Mouse (Mus musculus): Measurements from ENCODE around the gene Nif3l1. TPM values are rescaled to one million over a fixed set of nuclear protein-coding genes. Genes with fewer than 3 reads are reported as not detected.

Gene Nif3l1
- polyA plus RNA-seq, 1 experiment from 2014 or later: 35.0 TPM

- peak within 1 kb of the TSS; percentile 99 for H3K27ac ChIP-seq (ENCODE audit: low read depth, low read length)
- H3K36me3 ChIP-seq (ENCODE audit: control insufficient read depth, insufficient read depth, low read length): peaks cover 16% of the 10 kb centered on the region
- WGBS (ENCODE audit: insufficient replicate concordance): under 1% methylated on average over 79 of the region's 79 CpGs
- H3K4me1 ChIP-seq (ENCODE audit: control insufficient read depth, insufficient read depth, low read length): peaks cover 5% of the 10 kb centered on the region; the same call in 1 of the 2 replicates
- no peaks in the 10 kb centered on the region for H3K27me3 ChIP-seq (ENCODE audit: control insufficient read depth, insufficient read depth, low read length)
- peak within 1 kb of the TSS; percentile 99 for H3K9ac ChIP-seq (ENCODE audit: low read depth, low read length)
- peak within 1 kb of the TSS; percentile 95 for H3K4me3 ChIP-seq (ENCODE audit: low read depth, low read length)
- no peaks in the 10 kb centered on the region for H3K9me3 ChIP-seq (replicated peaks; ENCODE audit: control insufficient read depth, low read length)
- H3K4me2 ChIP-seq: peak within 1 kb of the TSS; percentile 79
- peak; percentile 95 for ATAC-seq (replicated peaks; ENCODE audit: insufficient number of reproducible peaks, low FRiP score, low TSS enrichment)
These were observed 21.3 kb upstream of the Nif3l1 start, which contains the start of gene Clk1 for GRCm38 (mm10) chr1:58423371-58424248. Gene Clk1 (minus strand): TSS chr1:58424066.

GRCm38 (mm10) chr1:58424551-58424950 lies 20.4 kb upstream of the Nif3l1 start:
- Histone ChIP-seq H3K27ac (ENCODE audit: low read depth, low read length) (no peak overlapping the region), H3K9ac (ENCODE audit: low read depth, low read length) (no peak overlapping the region), H3K4me2 (0 out of 2 replicates have a peak overlapping the region, but pooled peaks have one; percentile 48), H3K27me3 (ENCODE audit: control insufficient read depth, insufficient read depth, low read length) (no peaks in the 10 kb centered on the region), H3K9me3 (replicated peaks; ENCODE audit: control insufficient read depth, low read length) (no peaks in the 10 kb centered on the region), H3K4me1 (ENCODE audit: control insufficient read depth, insufficient read depth, low read length) (peaks cover 5% of the 10 kb centered on the region; the same call in 1 of the 2 replicates), H3K36me3 (ENCODE audit: control insufficient read depth, insufficient read depth, low read length) (peaks cover 8% of the 10 kb centered on the region; the same call in 1 of the 2 replicates), H3K4me3 (ENCODE audit: low read depth, low read length) (no peak overlapping the region)
- 84% methylated on average over 3 of the region's 3 CpGs for WGBS (ENCODE audit: insufficient replicate concordance)
- 0 out of 2 replicates have a peak, but pooled peaks have one; percentile 2 for ATAC-seq (replicated peaks; ENCODE audit: insufficient number of reproducible peaks, low FRiP score, low TSS enrichment)

- peak overlapping the region; percentile 89 for H3K27ac ChIP-seq (ENCODE audit: low read depth, low read length)
- H3K4me3 ChIP-seq (ENCODE audit: low read depth, low read length): peak overlapping the region; percentile 77
- H3K9ac ChIP-seq (ENCODE audit: low read depth, low read length): peak overlapping the region; percentile 90
- no peaks in the 10 kb centered on the region for H3K9me3 ChIP-seq (replicated peaks; ENCODE audit: control insufficient read depth, low read length)
- H3K4me2 ChIP-seq: peak overlapping the region; percentile 80
- no peaks in the 10 kb centered on the region for H3K27me3 ChIP-seq (ENCODE audit: control insufficient read depth, insufficient read depth, low read length)
- peaks cover 7% of the 10 kb centered on the region for H3K4me1 ChIP-seq (ENCODE audit: control insufficient read depth, insufficient read depth, low read length)
- ATAC-seq (replicated peaks; ENCODE audit: insufficient number of reproducible peaks, low FRiP score, low TSS enrichment): no peak
- WGBS (ENCODE audit: insufficient replicate concordance): 10% methylated on average over 10 of the region's 10 CpGs
- H3K36me3 ChIP-seq (ENCODE audit: control insufficient read depth, insufficient read depth, low read length): peaks cover 3% of the 10 kb centered on the region
These were observed 260 bp upstream of the Nif3l1 start for GRCm38 (mm10) chr1:58444691-58445090.

- 13% methylated on average over 11 of the region's 11 CpGs for WGBS (ENCODE audit: insufficient replicate concordance)
- Histone ChIP-seq H3K4me2 (peak overlapping the region; percentile 80), H3K9me3 (replicated peaks; ENCODE audit: control insufficient read depth, low read length) (no peaks in the 10 kb centered on the region), H3K36me3 (ENCODE audit: control insufficient read depth, insufficient read depth, low read length) (no peaks in the 10 kb centered on the region; the same call in 1 of the 2 replicates), H3K9ac (ENCODE audit: low read depth, low read length) (peak overlapping the region; percentile 90), H3K4me1 (ENCODE audit: control insufficient read depth, insufficient read depth, low read length) (peaks cover 7% of the 10 kb centered on the region), H3K4me3 (ENCODE audit: low read depth, low read length) (peak overlapping the region; percentile 77), H3K27me3 (ENCODE audit: control insufficient read depth, insufficient read depth, low read length) (no peaks in the 10 kb centered on the region), H3K27ac (ENCODE audit: low read depth, low read length) (peak overlapping the region; percentile 89)
- no peak for ATAC-seq (replicated peaks; ENCODE audit: insufficient number of reproducible peaks, low FRiP score, low TSS enrichment)
These were observed 910 bp downstream of the Nif3l1 start for GRCm38 (mm10) chr1:58445861-58446260.

GRCm38 (mm10) chr1:58447766-58448165 lies 2.8 kb downstream of the Nif3l1 start:
- Histone ChIP-seq H3K27ac (ENCODE audit: low read depth, low read length) (no peak overlapping the region), H3K9ac (ENCODE audit: low read depth, low read length) (no peak overlapping the region), H3K27me3 (ENCODE audit: control insufficient read depth, insufficient read depth, low read length) (no peaks in the 10 kb centered on the region), H3K4me1 (ENCODE audit: control insufficient read depth, insufficient read depth, low read length) (peaks cover 7% of the 10 kb centered on the region), H3K4me2 (no peak overlapping the region), H3K4me3 (ENCODE audit: low read depth, low read length) (no peak overlapping the region), H3K9me3 (replicated peaks; ENCODE audit: control insufficient read depth, low read length) (no peaks in the 10 kb centered on the region), H3K36me3 (ENCODE audit: control insufficient read depth, insufficient read depth, low read length) (peaks cover 3% of the 10 kb centered on the region; the same call in 1 of the 2 replicates)
- ATAC-seq (replicated peaks; ENCODE audit: insufficient number of reproducible peaks, low FRiP score, low TSS enrichment): no peak
- WGBS (ENCODE audit: insufficient replicate concordance): 89% methylated on average over 7 of the region's 7 CpGs

- Histone ChIP-seq H3K9me3 (replicated peaks; ENCODE audit: control insufficient read depth, low read length) (no peaks in the 10 kb centered on the region), H3K9ac (ENCODE audit: low read depth, low read length) (no peak overlapping the region), H3K27ac (ENCODE audit: low read depth, low read length) (no peak overlapping the region), H3K27me3 (ENCODE audit: control insufficient read depth, insufficient read depth, low read length) (no peaks in the 10 kb centered on the region), H3K4me2 (no peak overlapping the region), H3K36me3 (ENCODE audit: control insufficient read depth, insufficient read depth, low read length) (peaks cover 7% of the 10 kb centered on the region), H3K4me3 (ENCODE audit: low read depth, low read length) (no peak overlapping the region), H3K4me1 (ENCODE audit: control insufficient read depth, insufficient read depth, low read length) (peaks cover 7% of the 10 kb centered on the region)
- WGBS (ENCODE audit: insufficient replicate concordance): 82% methylated on average over 7 of the region's 7 CpGs
- no peak for ATAC-seq (replicated peaks; ENCODE audit: insufficient number of reproducible peaks, low FRiP score, low TSS enrichment)
These were observed 3.4 kb downstream of the Nif3l1 start for GRCm38 (mm10) chr1:58448396-58448795.

GRCm38 (mm10) chr1:58454316-58454715 lies 9.4 kb downstream of the Nif3l1 start:
- Histone ChIP-seq H3K27me3 (ENCODE audit: control insufficient read depth, insufficient read depth, low read length) (no peaks in the 10 kb centered on the region), H3K4me1 (ENCODE audit: control insufficient read depth, insufficient read depth, low read length) (no peaks in the 10 kb centered on the region), H3K27ac (ENCODE audit: low read depth, low read length) (no peak overlapping the region), H3K4me3 (ENCODE audit: low read depth, low read length) (no peak overlapping the region), H3K4me2 (no peak overlapping the region), H3K9me3 (replicated peaks; ENCODE audit: control insufficient read depth, low read length) (no peaks in the 10 kb centered on the region), H3K9ac (ENCODE audit: low read depth, low read length) (no peak overlapping the region), H3K36me3 (ENCODE audit: control insufficient read depth, insufficient read depth, low read length) (peaks cover 18% of the 10 kb centered on the region)
- WGBS (ENCODE audit: insufficient replicate concordance): 90% methylated on average over 6 of the region's 6 CpGs
- ATAC-seq (replicated peaks; ENCODE audit: insufficient number of reproducible peaks, low FRiP score, low TSS enrichment): no peak

- ATAC-seq (replicated peaks; ENCODE audit: insufficient number of reproducible peaks, low FRiP score, low TSS enrichment): no peak
- Histone ChIP-seq H3K27ac (ENCODE audit: low read depth, low read length) (no peak overlapping the region), H3K36me3 (ENCODE audit: control insufficient read depth, insufficient read depth, low read length) (peaks cover 16% of the 10 kb centered on the region), H3K4me3 (ENCODE audit: low read depth, low read length) (no peak overlapping the region), H3K27me3 (ENCODE audit: control insufficient read depth, insufficient read depth, low read length) (no peaks in the 10 kb centered on the region), H3K4me1 (ENCODE audit: control insufficient read depth, insufficient read depth, low read length) (no peaks in the 10 kb centered on the region), H3K9me3 (replicated peaks; ENCODE audit: control insufficient read depth, low read length) (no peaks in the 10 kb centered on the region), H3K9ac (ENCODE audit: low read depth, low read length) (no peak overlapping the region), H3K4me2 (no peak overlapping the region)
- 89% methylated on average over 5 of the region's 5 CpGs for WGBS (ENCODE audit: insufficient replicate concordance)
These were observed 13.2 kb downstream of the Nif3l1 start for GRCm38 (mm10) chr1:58458175-58458574.
